Mouse (Mus musculus) stomach, embryonic 14.5 days (tissue): ENCODE measurements around the gene Gm20388. TPM values are rescaled to one million over a fixed set of nuclear protein-coding genes. Genes with fewer than 3 reads are reported as not detected.

Source experiments
- ATAC-seq: fragments of 200-750 bp; cut with Nextera tagmentation; 2 replicates; pipeline ENCODE4 v1.8.0; 2017; ENCODE audit warnings: low read depth, moderate TSS enrichment; ENCODE audit not compliant: insufficient number of reproducible peaks, insufficient read depth, low FRiP score
- H3K27ac ChIP-seq: fragments of 300-500 bp; sonication (generic); 2 replicates; pipeline ENCODE4 v1.5.1; 2014; ENCODE audit warnings: mild to moderate bottlenecking, low read length, moderate library complexity, mixed read lengths
- H3K27me3 ChIP-seq: fragments of 300-500 bp; sonication (generic); 2 replicates; pipeline ENCODE4 v1.6.1; 2014; ENCODE audit warnings: low read length, control low read depth, mixed read lengths; ENCODE audit not compliant: control insufficient read depth, insufficient read depth
- H3K36me3 ChIP-seq: fragments of 300-500 bp; sonication (generic); 2 replicates; pipeline ENCODE4 v1.6.1; 2014; ENCODE audit warnings: mild to moderate bottlenecking, control low read depth, low read length, moderate library complexity, mixed read lengths; ENCODE audit not compliant: control insufficient read depth, insufficient read depth
- H3K4me1 ChIP-seq: fragments of 300-500 bp; sonication (generic); 2 replicates; pipeline ENCODE4 v1.6.1; 2014; ENCODE audit warnings: low read length, control low read depth, mixed read lengths; ENCODE audit not compliant: control insufficient read depth, insufficient read depth
- H3K4me2 ChIP-seq: fragments of 300-500 bp; sonication (generic); replicated peaks from 2 replicates; pipeline ENCODE4 v1.6.1; 2014; ENCODE audit warnings: low read depth, low read length, control low read depth
- H3K4me3 ChIP-seq: fragments of 300-500 bp; sonication (generic); 2 replicates; pipeline ENCODE4 v1.5.1; 2014; ENCODE audit warnings: low read depth, low read length, control low read depth
- H3K9ac ChIP-seq: fragments of 300-500 bp; sonication (generic); replicated peaks from 2 replicates; pipeline ENCODE4 v1.6.1; 2014; ENCODE audit warnings: low read depth, mild to moderate bottlenecking, control low read depth, low read length, moderate library complexity, mixed read lengths
- H3K9me3 ChIP-seq: fragments of 300-500 bp; sonication (generic); 2 replicates; pipeline ENCODE4 v1.6.1; 2016; ENCODE audit warnings: low read depth, low read length, control low read depth; ENCODE audit not compliant: control insufficient read depth
- WGBS: fragments of 180-500 bp; shearing (Covaris S2); extraction: QIAGEN DNeasy Blood & Tissue Kit; methylation state at CpG from one replicate; pipeline ENCODE4 v1.1.7; 2014; 5-methylcytosine and 5-hydroxymethylcytosine counted together
- polyA plus RNA-seq: library from polyadenylated mRNA; unstranded; fragments of >200 nt; fragmentation: Nextera tagmentation; extraction: Ambion mirVana; gene quantifications from 2 replicates; pipeline ENCODE4 v1.2.1, GENCODE M21; 2014

Gm20388 gene
- polyA plus RNA-seq, 1 experiment from 2014 or later, result 11.4 TPM

GRCm38 (mm10) chr8:121795461-121795860, 1884.8 kb downstream of the Gm20388 start:
- WGBS, result 89% methylated on average over 8 of the region's 8 CpGs
- Histone ChIP-seq H3K36me3 (peaks cover 21% of the 10 kb centered on the region), H3K9ac (no peak overlapping the region), H3K27ac (no peak overlapping the region), H3K4me1 (no peaks in the 10 kb centered on the region), H3K4me2 (no peak overlapping the region), H3K27me3 (no peaks in the 10 kb centered on the region), H3K4me3 (no peak overlapping the region), H3K9me3 (no peaks in the 10 kb centered on the region)
- ATAC-seq, result no peak

GRCm38 (mm10) chr8:121796406-121796805, 1885.8 kb downstream of the Gm20388 start:
- WGBS, result 93% methylated on average over 11 of the region's 11 CpGs
- H3K4me1 ChIP-seq, result no peaks in the 10 kb centered on the region
- H3K27ac ChIP-seq, result no peak overlapping the region
- H3K9me3 ChIP-seq, result no peaks in the 10 kb centered on the region
- H3K36me3 ChIP-seq, result peaks cover 22% of the 10 kb centered on the region
- ATAC-seq, result no peak
- H3K9ac ChIP-seq, result no peak overlapping the region
- H3K27me3 ChIP-seq, result no peaks in the 10 kb centered on the region
- H3K4me3 ChIP-seq, result no peak overlapping the region
- H3K4me2 ChIP-seq, result no peak overlapping the region

DNA sequence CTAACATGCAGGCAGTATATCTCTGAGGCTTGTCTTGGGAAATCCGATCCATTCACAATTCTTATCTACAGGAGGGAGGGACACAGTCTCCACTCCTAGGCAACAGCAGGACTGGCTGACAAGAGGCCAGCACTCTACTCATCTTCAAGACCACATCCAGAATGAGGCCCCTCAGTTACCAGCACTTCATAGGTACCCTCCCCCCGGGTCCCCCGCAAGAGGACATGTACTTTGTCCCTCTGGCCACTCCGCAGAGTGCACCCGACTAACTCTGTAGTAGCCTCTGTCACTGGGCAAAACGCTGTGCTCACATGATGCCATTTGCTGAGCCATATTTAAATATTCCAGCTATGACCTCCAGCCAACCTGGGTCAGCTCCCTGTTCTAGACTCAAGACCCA, 1887.8 kb downstream of the Gm20388 start:
- Histone ChIP-seq H3K9me3 (no peaks in the 10 kb centered on the region), H3K4me2 (no peak overlapping the region), H3K9ac (no peak overlapping the region), H3K4me3 (no peak overlapping the region), H3K27me3 (no peaks in the 10 kb centered on the region), H3K27ac (no peak overlapping the region), H3K36me3 (peaks cover 24% of the 10 kb centered on the region), H3K4me1 (no peaks in the 10 kb centered on the region)
- ATAC-seq, result no peak
- 83% methylated on average over 6 of the region's 6 CpGs for WGBS

DNA sequence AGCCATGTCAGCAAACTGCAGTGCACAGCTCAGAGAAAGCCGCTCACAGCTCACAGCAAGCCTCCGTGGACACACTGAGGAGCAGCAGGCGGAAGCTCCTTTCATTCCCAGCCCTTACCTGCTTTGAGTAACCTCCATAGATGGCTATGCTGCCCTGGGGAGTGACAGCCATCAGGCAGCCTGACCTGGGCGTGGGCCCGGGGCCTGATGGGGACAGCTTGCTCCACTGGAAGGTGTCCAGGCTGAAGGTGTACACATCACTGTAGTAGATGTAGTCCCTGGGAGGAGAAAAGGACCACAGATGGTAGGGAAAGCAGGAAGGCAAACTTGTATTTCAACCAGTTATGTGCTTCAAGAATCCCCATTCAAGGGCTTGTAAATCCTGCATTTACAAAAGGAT, 1894.2 kb downstream of the Gm20388 start:
- H3K4me1 ChIP-seq, result no peaks in the 10 kb centered on the region
- H3K4me3 ChIP-seq, result no peak overlapping the region
- H3K36me3 ChIP-seq, result peaks cover 28% of the 10 kb centered on the region
- H3K27me3 ChIP-seq, result no peaks in the 10 kb centered on the region
- no peak overlapping the region for H3K27ac ChIP-seq
- no peak overlapping the region for H3K9ac ChIP-seq
- H3K9me3 ChIP-seq, result no peaks in the 10 kb centered on the region
- 96% methylated on average over 5 of the region's 5 CpGs for WGBS
- no peak overlapping the region for H3K4me2 ChIP-seq
- ATAC-seq, result no peak

- Histone ChIP-seq H3K4me2 (no peak overlapping the region), H3K4me3 (no peak overlapping the region), H3K36me3 (peaks cover 28% of the 10 kb centered on the region), H3K9me3 (no peaks in the 10 kb centered on the region), H3K4me1 (no peaks in the 10 kb centered on the region), H3K27me3 (no peaks in the 10 kb centered on the region), H3K27ac (no peak overlapping the region), H3K9ac (no peak overlapping the region)
- WGBS, result 86% methylated on average over 13 of the region's 13 CpGs
- ATAC-seq, result no peak
These were observed 1895.5 kb downstream of the Gm20388 start for GRCm38 (mm10) chr8:121806126-121806525.

DNA sequence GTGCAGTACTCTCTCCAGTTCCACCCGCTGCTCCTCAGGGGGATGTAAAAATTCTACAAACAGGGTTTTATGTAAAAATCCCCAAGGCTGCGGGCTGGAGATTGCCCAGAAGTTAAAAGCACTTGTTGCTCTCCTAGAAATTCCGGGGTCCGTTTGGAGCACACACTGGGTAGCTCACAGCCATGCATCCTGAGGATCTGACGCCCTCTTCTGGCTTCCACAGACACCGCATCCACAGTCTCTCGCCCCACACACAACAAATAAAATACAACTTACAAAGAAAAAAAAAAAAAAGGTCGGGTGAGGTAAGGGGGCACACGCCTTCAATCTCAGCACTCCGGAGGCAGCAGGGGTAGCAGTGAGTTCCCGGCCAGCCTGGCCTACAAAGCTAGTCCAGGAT, 1897.4 kb downstream of the Gm20388 start:
- H3K4me1 ChIP-seq, result no peaks in the 10 kb centered on the region
- H3K9me3 ChIP-seq, result no peaks in the 10 kb centered on the region
- WGBS, result 77% methylated on average over 11 of the region's 11 CpGs
- H3K9ac ChIP-seq, result no peak overlapping the region
- no peak overlapping the region for H3K4me3 ChIP-seq
- no peaks in the 10 kb centered on the region for H3K27me3 ChIP-seq
- no peak overlapping the region for H3K4me2 ChIP-seq
- ATAC-seq, result no peak
- H3K36me3 ChIP-seq, result peaks cover 36% of the 10 kb centered on the region
- no peak overlapping the region for H3K27ac ChIP-seq

- no peak overlapping the region for H3K4me3 ChIP-seq
- no peak overlapping the region for H3K4me2 ChIP-seq
- H3K9ac ChIP-seq, result no peak overlapping the region
- WGBS, result 94% methylated on average over 11 of the region's 11 CpGs
- H3K9me3 ChIP-seq, result no peaks in the 10 kb centered on the region
- ATAC-seq, result no peak
- H3K27ac ChIP-seq, result no peak overlapping the region
- H3K27me3 ChIP-seq, result no peaks in the 10 kb centered on the region
- H3K36me3 ChIP-seq, result peaks cover 27% of the 10 kb centered on the region
- H3K4me1 ChIP-seq, result no peaks in the 10 kb centered on the region
These were observed 1899.0 kb downstream of the Gm20388 start for GRCm38 (mm10) chr8:121809524-121810155.

DNA sequence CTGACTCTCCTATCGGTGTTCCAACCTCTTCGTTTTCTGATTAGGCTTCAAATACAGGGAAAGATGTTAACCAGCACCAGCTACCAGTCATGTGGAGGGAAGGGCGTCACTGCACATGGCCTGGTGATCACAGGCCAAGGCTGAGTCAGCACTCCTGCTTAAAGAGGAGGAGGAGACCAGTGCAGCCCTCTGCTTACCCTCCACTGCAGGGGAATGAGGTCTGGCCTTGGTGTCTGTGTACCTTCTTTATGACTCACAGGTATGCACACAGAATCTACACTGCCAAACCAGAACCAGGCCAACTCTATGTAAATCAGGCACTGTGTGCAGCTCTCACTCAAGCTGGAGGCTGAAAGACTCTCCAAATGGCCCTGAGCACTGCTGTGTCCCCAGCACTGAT, 1900.9 kb downstream of the Gm20388 start:
- no peak overlapping the region for H3K4me2 ChIP-seq

More for the DNA sequence above, 1900.9 kb downstream of the Gm20388 start:
- H3K4me3 ChIP-seq, result no peak overlapping the region
- no peaks in the 10 kb centered on the region for H3K4me1 ChIP-seq
- H3K27ac ChIP-seq, result no peak overlapping the region
- no peaks in the 10 kb centered on the region for H3K27me3 ChIP-seq
- peaks cover 11% of the 10 kb centered on the region; the same call in 1 of the 2 replicates for H3K36me3 ChIP-seq
- no peak overlapping the region for H3K9ac ChIP-seq
- H3K9me3 ChIP-seq, result no peaks in the 10 kb centered on the region
- WGBS, result 90% methylated on average over 3 of the region's 3 CpGs
- ATAC-seq, result no peak
